Mouse (Mus musculus) bone marrow macrophage, adult 2 months (primary cell): ENCODE measurements at regions not wholly inside any gene's neighbourhood (a gene's known extent, or its start where the extent isn't known, plus 50 kb on each side); places are given as distances from the start of the nearest gene placed in this dataset.
"Not testable (repeated sequence)": the region's sequence is repeated elsewhere in the genome, so short reads cannot be mapped to it uniquely, and the experiment has no call there.

Experiments used
- CTCF ChIP-seq: IDR thresholded peaks from 2 replicates; pipeline ENCODE4 v1.5.1; 2012; ENCODE audit warnings: low read depth, mild to moderate bottlenecking, low read length, moderate library complexity
- POLR2A ChIP-seq: IDR thresholded peaks from 2 replicates; pipeline ENCODE4 v1.6.1; 2012; ENCODE audit warnings: mild to moderate bottlenecking, low read depth, low read length, borderline replicate concordance

GRCm38 (mm10) chr17:13438790-13439189 is 84.4 kb downstream of the Tcp10c start:
- not testable (repeated sequence) for TF ChIP-seq CTCF, POLR2A
